Mouse (Mus musculus) ES-CJ7 (cell line): ENCODE results near the gene Kif2c.

Source experiments
- DNase-seq: peaks from one replicate; pipeline ENCODE4 v3.0.0; 2011; ENCODE audit warnings: low read depth, low spot score

Gene Kif2c

DNA sequence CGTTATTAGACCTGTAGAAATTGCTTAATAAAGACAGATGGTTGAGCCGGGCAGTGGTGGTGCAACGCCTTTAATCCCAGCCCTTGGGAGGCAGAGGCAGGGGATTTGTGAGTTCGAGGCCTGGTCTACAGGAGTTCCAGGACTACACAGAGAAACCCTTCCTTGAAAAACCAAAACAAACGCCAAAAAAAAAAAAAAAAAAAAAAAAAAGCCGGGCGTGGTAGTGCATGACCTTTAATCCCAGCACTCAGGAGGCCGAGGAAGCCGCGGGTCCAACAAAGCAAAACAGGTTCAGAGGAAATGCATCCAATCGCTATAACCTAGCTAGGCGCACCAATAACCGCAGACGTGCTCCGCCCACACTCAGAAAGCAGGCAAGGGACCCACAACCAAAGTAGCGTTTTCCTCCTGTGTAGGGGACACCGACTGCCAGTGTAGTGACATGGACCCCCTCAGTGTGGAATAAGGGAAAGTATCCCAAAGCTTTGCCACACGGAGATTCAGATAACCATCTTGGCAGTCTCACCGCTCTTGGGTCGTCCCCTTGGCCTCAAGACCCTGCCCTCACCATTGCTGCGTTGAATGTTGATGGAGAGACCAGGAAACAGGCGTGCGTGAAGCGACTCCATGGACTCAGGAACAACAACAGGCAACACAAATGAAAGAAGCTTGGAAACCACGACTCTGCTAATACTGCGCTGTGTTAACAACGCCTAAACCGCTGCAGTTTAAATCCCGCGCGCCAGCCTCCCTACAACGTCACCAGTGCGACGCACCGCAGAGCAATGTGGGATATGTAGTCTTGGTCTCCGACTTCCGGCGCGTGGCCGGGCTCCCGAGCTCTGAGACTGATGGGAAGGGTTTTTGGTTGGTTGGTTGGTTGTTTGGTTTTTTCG is at the start of gene Kif2c:
Gene Kif2c, minus strand, starts transcription at position 777 of the 896 bp plus-strand sequence.
- peak; percentile 93 for DNase-seq

DNA sequence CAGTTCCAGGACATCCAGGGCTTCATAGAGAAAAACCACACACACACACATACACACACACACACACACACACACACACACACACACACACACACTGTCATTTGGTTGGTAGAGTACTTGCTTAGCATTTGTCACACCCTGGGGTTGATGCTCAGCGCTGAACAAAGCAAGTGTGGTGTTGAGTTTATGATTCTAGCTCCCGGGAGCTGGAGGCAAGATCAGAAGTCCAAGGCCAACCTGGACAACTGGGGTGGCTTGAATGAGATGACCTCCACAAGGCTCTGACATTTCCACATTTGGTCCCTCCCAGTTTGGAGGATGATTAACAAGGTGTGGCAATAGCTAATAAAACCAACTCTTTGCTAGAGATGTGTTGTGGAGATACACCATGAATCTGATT is 48.8 kb upstream of the Kif2c start:
- DNase-seq: no peak

DNA sequence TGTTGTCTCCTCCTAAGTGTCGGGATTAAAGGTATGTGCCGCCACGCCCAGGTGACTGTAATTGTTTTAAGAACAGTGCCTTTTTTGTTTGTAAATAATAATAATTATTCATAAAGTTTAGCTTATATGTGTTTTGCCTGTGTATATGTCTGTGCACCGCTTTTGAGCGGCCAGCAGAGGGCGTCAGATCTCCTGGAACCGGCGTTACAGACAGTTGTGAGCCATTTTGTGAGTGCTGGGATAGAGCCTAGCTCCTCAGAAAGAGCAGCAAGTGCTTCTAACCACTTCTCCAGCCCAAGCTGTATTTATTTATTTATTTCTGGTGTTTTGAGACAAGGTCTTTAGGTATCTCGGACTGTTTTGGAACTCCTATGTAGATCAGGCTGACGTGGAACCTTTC is 47.9 kb upstream of the Kif2c start:
- peak; percentile 76 for DNase-seq

DNA sequence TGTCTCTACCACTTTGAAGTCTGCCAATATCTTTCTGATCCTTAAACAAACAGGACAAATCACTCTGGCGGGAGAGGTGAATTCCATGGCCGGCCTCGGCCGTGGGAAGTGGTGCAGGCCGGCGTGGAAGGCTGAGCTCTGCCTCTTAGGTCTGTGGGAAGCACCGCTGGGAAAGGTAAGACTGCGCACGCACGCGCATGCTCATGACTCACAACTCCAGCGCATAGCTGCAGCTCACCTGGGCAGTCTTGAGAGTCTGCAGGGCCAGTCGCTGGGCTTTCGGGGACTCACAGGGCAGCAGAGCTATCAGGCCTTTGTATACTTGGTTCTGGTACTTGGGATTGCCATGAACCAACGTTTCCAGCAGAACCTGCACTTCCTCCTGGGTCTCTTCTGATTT is 47.2 kb upstream of the Kif2c start:
- DNase-seq: peak; percentile 38

DNA sequence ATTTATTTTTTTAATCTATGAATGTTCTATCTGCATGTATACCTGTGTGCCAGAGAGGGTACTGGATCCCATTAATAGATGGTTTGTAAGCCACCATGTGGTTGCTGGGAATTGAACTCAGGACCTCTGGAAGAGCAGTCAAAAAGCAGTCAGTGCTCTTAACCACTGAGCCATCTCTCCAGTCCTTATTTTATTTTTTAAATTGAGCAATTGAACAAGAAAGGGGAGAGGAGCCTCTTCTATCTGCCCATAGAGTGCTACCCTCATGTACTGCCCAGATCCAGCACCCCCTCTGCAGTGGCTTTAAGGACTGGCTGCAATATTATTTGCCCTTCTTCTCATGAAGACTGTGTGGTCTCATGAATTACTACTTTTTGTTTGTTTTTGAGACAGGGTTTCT is 42.8 kb upstream of the Kif2c start:
- no peak for DNase-seq

DNA sequence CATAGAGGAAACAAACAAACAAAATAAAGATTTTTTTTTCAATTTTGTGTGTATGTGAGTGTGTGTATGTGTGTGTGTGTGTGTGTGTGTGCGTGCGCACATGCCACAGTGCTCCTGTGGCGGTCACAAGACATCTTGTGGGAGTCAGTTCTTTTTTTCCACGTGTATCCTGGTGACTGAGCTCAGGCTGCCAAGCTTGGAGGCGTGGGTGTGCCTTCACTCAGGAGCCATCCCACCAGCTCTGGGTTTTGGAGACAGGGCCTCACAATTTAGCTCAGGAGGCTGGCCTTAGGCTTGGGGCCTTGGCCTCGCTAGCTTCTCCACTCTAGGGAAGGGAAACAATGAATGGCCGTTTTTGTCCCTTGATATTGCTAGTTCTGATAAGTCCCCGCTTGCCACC is 41.7 kb upstream of the Kif2c start:
- no peak for DNase-seq

DNA sequence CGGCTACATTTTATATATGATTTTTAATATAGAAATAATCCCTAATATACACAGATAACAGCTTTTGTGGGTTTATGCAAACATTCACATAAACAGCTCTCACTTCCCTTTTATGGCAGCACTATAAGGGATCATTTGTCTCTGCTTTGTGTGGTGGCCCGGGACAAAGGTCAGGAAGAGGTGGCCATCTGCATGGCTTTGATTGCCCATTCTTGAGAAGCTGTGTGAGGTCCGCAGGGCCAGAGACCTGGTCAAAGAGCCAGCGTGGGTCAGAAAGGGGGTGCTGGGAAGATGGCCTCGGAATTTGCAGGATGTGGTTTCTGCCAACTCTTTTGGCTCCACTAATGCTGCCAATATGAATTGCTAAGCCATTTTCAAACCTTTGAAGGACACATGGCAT is 40.6 kb upstream of the Kif2c start:
- no peak for DNase-seq

DNA sequence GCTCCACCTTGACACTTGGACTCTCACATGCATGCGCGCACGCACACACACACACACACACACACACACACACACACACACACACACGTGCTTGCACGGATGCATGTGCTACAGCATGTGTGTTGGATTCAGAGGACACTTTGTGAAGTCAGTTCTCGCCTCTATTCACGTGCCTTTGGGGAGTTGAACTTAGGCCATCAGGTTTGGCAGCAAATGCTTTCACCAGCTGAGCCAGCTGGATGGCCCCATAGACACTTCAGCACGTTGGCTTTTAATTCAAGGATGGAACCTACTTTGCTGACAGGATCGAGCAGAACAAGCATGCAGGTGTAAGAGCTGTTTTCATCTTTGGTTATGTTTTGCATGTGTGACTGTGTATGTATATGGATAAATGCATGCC is 39.4 kb upstream of the Kif2c start:
- no peak for DNase-seq

DNA sequence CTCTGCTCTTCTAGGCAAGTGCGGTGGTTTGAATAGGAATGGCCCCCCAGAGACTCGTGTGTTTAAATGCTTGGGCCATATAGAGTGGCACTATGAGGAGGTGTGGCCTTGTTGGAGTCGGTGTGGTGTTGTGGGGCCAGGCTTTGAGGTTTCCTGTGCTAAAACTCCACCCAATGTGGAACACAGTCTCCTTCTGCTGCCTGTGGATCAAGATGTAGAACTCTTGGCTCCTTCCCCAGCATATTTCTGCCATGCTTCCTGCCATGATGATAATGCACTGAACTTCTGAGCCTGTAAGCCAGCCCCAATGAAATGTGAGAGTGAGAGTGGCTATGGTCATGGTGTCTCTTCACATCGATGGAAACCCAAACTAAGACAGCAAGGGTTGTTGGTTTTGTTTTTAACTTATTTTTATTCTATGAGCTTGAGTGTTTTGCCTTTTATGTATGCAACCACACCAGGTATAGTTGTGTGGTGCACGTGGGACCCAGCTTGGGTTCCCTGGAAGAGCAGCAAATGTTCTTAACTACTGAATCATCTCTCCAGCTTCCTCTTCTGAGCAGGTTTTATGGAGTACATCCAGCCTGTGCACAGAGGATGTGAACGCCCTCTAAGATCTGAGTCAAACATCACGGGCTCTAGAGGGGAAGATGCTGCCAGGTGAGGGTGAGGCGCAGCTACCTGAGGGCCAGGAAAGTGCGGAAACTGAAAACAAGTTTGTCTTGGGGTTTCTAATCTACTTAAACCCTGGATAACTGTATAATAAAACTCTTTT is 38.5 kb upstream of the Kif2c start:
- DNase-seq: no peak

DNA sequence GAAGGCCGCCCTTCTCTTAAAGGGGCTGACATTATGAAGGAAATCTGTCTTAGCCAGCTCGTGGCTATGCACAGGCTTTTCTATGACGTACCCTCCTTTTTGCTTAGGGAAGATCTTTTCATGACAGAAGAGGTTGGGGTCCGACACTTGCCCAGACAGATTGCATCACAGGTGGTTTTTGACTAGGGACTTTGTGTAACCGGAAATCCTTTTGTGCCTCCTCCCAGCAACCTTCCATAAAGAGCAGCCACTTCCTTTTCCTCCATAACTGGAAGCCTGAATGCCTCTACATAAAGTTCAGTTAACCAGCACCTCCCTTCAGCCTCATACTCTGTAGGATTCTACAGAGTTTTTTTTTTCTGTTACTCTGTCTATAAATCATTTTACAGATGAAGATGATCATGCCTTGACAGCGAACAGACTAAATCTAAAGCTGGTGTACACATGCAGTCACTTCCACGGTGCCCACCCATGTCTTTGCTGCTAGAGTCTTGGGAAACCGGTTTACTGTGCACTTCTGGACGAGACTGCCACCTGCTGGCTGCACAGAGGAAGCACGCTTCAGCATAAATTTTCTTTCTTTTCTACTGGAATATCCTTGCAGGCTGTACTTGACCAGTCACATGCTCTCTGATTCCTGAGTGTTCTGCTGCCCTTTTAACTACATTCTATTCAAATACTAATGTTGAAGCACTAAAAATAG is 36.2 kb upstream of the Kif2c start:
- DNase-seq: peak; percentile 77

DNA sequence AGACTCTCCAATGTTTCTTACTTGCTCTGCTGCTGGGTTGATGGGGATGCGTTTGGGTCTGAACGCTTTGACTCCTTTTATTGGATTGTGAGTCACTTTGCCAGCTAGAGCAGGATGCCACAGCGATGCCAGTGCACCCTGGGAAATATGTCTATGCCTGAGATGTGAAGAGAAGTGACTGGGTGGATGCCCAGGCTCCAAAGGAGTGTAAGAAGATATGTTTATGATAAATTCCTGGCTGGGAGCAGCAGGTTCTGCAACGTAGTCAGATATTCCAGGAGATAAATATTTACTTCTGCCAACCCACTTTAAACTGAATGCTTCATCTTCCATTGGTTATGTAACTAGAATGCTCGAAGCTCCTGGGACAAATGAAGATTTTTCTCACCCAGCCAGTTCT is 34.6 kb upstream of the Kif2c start:
- no peak for DNase-seq

DNA sequence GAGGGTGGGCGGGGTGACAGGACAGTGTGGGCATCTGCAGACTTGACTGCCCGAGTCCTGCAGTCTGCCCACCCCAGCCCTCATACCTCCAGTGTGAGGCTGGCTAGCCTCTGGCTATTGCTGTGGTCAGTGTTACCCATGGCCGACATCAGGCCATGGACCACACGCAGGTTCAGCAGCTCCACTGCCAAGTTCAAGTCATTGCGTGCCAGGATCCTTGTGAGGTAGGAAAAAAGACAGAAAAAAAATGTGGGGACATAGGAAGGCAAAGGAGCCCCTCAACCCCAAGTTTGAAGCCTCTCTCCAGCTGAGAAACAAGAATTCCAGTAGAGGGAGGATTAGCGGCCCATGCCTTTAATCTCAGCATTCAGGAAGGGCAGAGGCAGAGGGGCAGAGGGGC is 31.8 kb upstream of the Kif2c start:
- DNase-seq: no peak

DNA sequence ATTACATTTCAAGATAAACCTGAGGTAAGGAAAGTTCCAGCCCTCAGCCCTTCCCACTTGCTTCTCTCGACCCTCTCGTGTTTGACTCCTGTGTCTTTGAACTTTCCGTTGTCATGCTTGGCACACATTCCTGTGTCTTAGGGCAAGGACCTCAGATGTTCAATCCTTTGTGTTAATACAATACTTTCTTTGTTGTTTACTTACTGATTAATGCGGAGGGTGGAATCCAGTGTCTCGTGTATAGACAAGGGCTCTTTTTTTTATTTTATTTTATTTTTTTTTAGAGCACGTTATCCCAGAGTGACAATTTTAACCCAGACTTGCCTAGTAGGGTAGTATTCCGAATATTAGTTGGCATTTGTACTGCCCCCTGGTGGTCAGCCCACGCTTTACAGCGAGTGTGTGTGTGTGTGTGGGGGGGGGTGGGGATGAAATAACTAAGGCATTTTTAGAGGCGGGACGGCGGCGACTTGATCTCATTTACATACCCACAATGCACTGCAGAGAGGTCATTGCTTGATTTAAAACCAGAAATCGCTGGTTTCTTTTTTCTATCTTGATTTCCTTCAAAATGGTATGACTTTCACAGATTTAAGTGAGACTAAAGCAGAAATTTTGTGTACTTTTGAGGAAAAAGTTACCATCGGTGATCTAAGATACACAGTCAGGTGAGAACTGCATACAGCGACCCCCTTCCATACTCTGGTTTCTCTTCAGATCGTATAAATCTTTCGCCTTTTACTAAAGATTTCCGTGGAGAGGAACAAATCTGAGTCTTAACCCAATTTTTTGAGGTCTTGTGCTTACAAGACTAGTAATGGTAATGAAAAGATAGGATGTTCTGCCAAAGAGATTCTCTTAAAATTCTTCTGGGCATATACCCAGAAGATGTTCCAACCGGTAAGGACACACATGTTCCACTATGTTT is 28.0 kb upstream of the Kif2c start:
- DNase-seq: peak; percentile 91

DNA sequence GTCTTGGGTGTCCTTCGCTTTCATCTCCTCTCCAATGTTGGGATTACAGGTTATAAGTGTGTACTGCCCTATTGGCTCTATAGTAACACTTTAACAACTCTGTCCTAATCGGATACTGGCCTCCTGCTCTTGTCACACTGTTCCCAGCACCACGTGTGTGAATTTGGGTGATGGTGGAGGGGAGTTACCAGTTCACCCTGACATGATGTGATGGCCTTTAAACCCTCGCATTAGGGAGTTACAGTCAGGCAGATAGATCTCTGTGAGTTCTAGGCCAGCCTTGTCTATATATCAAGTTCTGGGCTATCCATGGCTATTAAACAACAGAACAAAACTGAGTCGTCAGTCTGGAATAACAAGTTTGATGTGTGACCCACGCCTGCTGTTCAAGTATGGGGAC is 27.2 kb upstream of the Kif2c start:
- DNase-seq: no peak

DNA sequence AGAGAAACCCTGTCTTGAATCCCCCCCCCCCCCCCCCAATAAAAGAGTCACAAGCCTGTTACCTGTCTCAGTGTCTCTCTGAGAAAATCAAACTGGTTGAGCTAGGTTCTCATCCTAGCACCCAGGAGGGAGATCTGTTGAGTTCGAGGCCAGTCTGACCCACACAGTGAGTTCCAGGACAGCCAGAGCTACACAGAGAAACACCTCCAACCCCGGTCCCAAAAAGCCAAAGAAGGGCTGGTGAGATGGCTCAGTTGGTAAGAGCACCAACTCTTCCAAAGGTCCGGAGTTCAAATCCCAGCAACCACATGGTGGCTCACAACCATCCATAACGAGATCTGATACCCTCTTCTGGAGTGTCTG is 20.5 kb upstream of the Kif2c start:
- DNase-seq: no peak

DNA sequence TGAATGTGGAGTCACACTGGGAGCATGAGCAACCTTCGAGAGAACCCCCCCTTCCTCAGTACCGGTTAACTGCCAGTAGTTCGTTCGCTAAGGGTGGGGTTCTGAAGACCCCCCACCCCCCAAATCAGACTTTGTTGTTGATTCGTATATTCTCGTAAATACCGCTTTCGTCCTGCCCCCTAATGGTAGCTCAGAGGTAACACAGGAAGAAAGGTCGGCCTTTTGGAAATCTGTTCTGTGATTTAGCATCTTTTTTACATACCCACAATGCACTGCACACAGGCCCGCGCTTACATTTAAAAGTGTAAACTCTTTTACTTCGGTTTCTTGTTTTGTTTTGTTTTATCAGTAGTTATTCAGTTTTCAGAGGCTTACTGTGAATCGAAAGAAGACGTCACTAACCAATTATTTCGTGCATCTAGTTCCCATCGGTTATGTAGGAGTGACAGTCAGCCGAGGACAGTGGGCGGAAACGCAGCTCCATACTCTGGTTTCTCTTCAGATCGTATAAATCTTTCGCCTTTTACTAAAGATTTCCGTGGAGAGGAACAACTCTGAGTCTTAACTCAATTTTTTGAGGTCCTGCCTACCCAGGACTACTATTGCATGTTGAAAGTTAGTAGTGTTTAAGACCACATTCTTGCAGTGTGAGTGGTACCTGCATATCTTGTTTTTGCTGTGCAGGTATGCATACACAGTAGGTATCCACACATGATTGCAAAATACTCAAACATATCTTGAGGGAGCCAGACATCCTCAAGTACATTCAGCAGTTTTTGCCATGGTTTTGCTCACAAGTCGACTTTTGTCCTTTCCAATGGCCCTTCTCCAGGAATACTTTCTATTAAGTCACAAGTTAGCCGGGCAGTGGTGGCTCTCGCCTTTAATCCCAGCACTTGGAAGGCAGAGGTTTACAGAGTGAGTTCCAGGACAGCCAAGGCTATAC is 19.9 kb upstream of the Kif2c start:
- DNase-seq: peak; percentile 92

DNA sequence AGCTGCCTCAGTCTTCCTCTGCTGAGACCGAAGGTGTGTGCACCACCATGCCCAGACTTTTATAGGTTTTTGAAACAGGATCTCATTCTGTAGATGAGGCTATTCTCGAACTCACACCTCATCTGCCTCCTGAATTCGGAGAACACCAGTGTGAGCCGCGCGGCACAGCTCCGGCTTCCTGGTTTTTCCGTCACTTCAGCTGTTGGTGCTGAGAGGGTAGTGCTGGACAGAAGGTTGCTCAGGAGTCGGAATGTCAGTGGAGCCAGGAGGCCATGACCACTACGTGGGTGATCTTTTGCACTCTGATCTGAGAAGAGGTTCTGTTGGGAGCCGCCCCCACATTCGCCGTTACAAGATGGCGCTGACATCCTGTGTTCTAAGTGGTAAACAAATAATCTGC is 9.4 kb upstream of the Kif2c start:
- DNase-seq: no peak

DNA sequence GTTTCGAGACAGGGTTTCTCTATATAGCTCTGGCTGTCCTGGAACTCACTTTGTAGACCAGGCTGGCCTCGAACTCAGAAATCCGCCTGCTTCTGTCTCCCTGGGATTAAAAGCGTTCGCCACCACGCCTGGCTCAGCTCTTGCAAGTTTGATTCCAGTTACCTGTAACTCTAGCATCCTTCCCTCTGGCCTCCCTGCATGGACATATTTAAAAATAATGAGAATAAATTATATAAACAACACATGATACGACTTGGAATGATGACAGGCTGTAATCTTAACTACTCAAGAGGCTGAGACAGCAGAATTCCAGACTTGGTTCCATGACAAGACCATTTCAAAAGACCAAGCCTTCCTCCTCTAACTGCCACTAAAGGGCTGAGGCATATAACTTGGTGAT is 8.2 kb upstream of the Kif2c start:
- DNase-seq: no peak

DNA sequence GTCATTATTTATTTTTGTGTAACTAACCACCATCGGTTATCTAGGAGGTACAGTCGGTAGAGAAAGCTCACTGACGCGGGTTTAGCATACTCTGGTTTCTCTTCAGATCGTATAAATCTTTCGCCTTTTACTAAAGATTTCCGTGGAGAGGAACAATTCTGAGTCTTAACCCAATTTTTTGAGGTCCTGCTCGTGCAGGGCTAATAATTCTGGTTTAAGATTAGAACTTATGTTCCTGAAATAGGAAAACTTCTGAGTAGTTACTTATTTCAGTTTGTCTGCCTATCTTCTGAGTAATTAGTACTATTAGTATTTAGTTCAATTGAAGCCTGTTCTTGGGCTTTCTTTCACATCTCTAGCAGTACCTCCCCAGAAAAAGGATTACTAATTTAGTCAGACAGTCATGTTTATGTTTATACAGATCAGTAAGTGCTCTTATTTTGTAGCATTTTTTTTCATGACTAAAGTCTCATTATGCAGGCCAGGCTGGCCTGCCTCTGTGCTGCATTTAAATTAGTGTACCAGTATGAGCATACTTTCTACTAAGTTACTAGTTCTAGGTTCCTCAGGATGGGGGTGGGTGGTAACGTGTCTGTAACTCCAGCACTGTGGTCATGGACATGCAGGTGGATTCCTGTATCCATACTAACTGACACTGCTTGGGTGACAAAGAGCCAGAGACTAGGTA is 7.6 kb upstream of the Kif2c start:
- peak; percentile 93 for DNase-seq
